Mouse (Mus musculus): Measurements from ENCODE around the gene Cdc25b. TPM values are rescaled to one million over a fixed set of nuclear protein-coding genes. Genes with fewer than 3 reads are reported as not detected.

The Cdc25b gene
- polyA plus RNA-seq, 1 experiment from 2014 or later = 51.8 TPM

DNA sequence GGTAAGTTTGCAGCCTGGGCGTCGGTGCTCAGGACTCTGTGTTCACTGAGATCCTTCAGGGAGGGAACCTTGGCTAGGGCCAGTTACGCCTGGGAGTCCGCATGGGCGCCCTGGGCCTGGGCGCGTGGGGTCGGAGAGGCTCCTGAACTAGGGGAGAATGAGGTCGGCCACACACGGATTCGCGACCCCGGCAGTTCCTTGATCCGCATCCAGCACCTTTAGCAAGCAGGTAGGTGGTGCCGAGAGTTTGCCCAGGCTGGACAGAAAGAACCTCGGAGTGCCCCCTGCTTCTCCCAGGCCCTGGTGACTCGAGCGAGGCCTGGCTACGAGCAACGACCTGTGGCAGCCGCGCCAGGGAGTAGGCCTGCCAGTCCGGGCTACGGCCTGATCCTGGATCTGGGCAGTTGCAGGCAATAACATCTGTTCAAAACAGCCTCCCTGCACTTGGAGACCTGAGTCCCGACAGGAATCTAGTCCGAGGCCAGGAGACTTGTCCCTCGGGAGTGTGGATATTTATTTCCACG lies 47.4 kb downstream of the Cdc25b start:
- WGBS = 13% methylated on average over 28 of the region's 28 CpGs

DNA sequence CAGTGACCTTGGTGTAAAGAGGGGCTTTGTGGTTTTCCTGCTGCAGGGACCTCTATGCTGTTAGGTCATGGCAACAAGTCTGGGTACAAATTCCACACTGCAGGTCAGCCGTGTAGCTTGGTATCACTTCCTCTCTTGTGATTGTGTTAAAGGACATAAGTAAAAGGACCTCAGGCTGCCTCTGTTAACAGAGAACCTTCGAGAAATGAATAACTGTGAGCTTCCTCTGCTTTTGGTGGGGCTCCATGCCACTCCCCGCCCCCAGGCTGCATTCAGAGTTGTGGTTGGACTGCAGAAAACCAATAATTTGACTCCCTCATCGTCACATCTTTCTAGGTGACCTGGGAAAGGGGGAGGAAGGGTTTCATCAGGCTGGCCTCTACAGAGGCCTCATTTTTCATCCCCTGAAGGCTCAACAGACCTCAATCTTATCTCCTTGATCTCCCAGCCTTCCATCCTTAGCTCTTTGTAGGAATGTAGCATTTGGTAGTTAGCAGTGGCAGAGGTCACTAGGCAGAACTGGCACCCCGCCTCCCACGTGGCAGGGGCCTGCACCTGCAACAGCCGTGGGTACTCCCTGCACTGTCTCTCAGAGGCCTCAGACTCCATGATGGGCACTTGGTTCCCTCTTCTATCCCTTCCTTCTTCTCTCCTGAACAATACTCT lies 48.4 kb downstream of the Cdc25b start:
- Histone ChIP-seq H3K4me1 (replicated peaks; ENCODE audit: control insufficient read depth, insufficient read depth, low read length) (peaks cover 18% of the 10 kb centered on the region), H3K27me3 (replicated peaks; ENCODE audit: control insufficient read depth, insufficient read depth, low read length) (no peaks in the 10 kb centered on the region), H3K4me3 (ENCODE audit: low read depth, low read length) (peak overlapping the region; percentile 67; the same call in 1 of the 2 replicates), H3K9me3 (ENCODE audit: control insufficient read depth, low read length) (no peaks in the 10 kb centered on the region), H3K9ac (ENCODE audit: low read length) (peak overlapping the region; percentile 69; the same call in 1 of the 2 replicates), H3K4me2 (ENCODE audit: low read length) (peak overlapping the region; percentile 97), H3K36me3 (ENCODE audit: control insufficient read depth, insufficient read depth, low read length) (peaks cover 16% of the 10 kb centered on the region), H3K27ac (ENCODE audit: low read depth) (no peak overlapping the region)
- DNase-seq (ENCODE audit: low spot score) = no peak
- 71% methylated on average over 7 of the region's 7 CpGs for WGBS
- ATAC-seq (replicated peaks; ENCODE audit: low FRiP score, low TSS enrichment, low read depth) = no peak

More for the DNA sequence above, 47.4 kb downstream of the Cdc25b start:
- peaks cover 18% of the 10 kb centered on the region for H3K4me1 ChIP-seq (replicated peaks; ENCODE audit: control insufficient read depth, insufficient read depth, low read length)
- no peaks in the 10 kb centered on the region for H3K9me3 ChIP-seq (ENCODE audit: control insufficient read depth, low read length)
- H3K4me2 ChIP-seq (ENCODE audit: low read length) = peak overlapping the region; percentile 97
- peak overlapping the region; percentile 69 for H3K9ac ChIP-seq (ENCODE audit: low read length)
- peak overlapping the region; percentile 67 for H3K4me3 ChIP-seq (ENCODE audit: low read depth, low read length)
- peaks cover 7% of the 10 kb centered on the region for H3K36me3 ChIP-seq (ENCODE audit: control insufficient read depth, insufficient read depth, low read length)
- ATAC-seq (replicated peaks; ENCODE audit: low FRiP score, low TSS enrichment, low read depth) (peak; percentile 48; the same call in 1 of the 2 replicates), DNase-seq (ENCODE audit: low spot score) (no peak)
- peak overlapping the region; percentile 16; the same call in 1 of the 2 replicates for H3K27ac ChIP-seq (ENCODE audit: low read depth)
- H3K27me3 ChIP-seq (replicated peaks; ENCODE audit: control insufficient read depth, insufficient read depth, low read length) = no peaks in the 10 kb centered on the region

DNA sequence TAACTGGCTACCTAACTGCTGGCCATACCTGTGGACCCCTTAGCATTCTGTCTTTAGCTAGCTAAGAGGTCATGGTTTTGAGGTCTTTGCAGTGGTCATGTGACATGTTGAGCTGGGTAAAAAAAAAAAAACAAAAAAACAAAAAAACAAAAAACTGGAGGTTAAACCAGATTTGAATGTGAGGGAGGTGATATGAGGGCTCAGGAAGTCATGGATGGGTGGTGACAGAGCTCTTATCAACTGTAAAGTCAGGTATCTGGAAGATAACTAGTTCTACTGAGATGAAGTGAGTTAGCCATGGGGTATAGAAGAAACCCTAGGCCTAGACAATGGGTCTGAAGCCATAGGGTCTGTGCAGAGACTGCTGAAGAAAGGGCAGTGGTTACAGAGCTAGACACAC lies 55.4 kb downstream of the Cdc25b start:
- no peaks in the 10 kb centered on the region for H3K4me1 ChIP-seq (replicated peaks; ENCODE audit: control insufficient read depth, insufficient read depth, low read length)
- no peak for ATAC-seq (replicated peaks; ENCODE audit: low FRiP score, low TSS enrichment, low read depth)
- no peaks in the 10 kb centered on the region for H3K27me3 ChIP-seq (replicated peaks; ENCODE audit: control insufficient read depth, insufficient read depth, low read length)
- H3K4me2 ChIP-seq (ENCODE audit: low read length) = no peak overlapping the region
- no peak for DNase-seq (ENCODE audit: low spot score)
- no peak overlapping the region for H3K27ac ChIP-seq (ENCODE audit: low read depth)
- H3K9ac ChIP-seq (ENCODE audit: low read length) = no peak overlapping the region
- no peaks in the 10 kb centered on the region for H3K9me3 ChIP-seq (ENCODE audit: control insufficient read depth, low read length)
- H3K4me3 ChIP-seq (ENCODE audit: low read depth, low read length) = no peak overlapping the region
- peaks cover 81% of the 10 kb centered on the region for H3K36me3 ChIP-seq (ENCODE audit: control insufficient read depth, insufficient read depth, low read length)

- Histone ChIP-seq H3K27ac (ENCODE audit: low read depth) (no peak overlapping the region), H3K4me2 (ENCODE audit: low read length) (no peak overlapping the region), H3K4me3 (ENCODE audit: low read depth, low read length) (no peak overlapping the region), H3K9ac (ENCODE audit: low read length) (no peak overlapping the region), H3K36me3 (ENCODE audit: control insufficient read depth, insufficient read depth, low read length) (peaks cover 89% of the 10 kb centered on the region), H3K27me3 (replicated peaks; ENCODE audit: control insufficient read depth, insufficient read depth, low read length) (no peaks in the 10 kb centered on the region), H3K9me3 (ENCODE audit: control insufficient read depth, low read length) (no peaks in the 10 kb centered on the region), H3K4me1 (replicated peaks; ENCODE audit: control insufficient read depth, insufficient read depth, low read length) (no peaks in the 10 kb centered on the region)
- WGBS = 78% methylated on average over 7 of the region's 7 CpGs
- no peak for DNase-seq (ENCODE audit: low spot score)
- no peak for ATAC-seq (replicated peaks; ENCODE audit: low FRiP score, low TSS enrichment, low read depth)
These were observed 56.2 kb downstream of the Cdc25b start for GRCm38 (mm10) chr2:131242929-131243328.

Other genes starting within 250 kb of the Cdc25b start
- 13.7 and 15.8 TPM in 2 replicates for gene Gfra4, start 143.9 kb upstream of the Cdc25b start, polyA plus RNA-seq (2014; fragmentation: Nextera tagmentation; extraction: Ambion mirVana)
- gene Adam33, start 123.1 kb upstream of the Cdc25b start, polyA plus RNA-seq (2014; fragmentation: Nextera tagmentation; extraction: Ambion mirVana) = 1.8 and 1.9 TPM in 2 replicates
- gene Siglec1, start 100.2 kb upstream of the Cdc25b start, polyA plus RNA-seq (2014; fragmentation: Nextera tagmentation; extraction: Ambion mirVana) = 0.30 and 0.41 TPM in 2 replicates
- 5.4 and 6.8 TPM in 2 replicates for gene Hspa12b, start 59.7 kb upstream of the Cdc25b start, polyA plus RNA-seq (2014; fragmentation: Nextera tagmentation; extraction: Ambion mirVana)
- not detected in 2 replicates for gene Gm11037, start 53.5 kb upstream of the Cdc25b start, polyA plus RNA-seq (2014; fragmentation: Nextera tagmentation; extraction: Ambion mirVana)
- gene 1700037H04Rik, start 26.9 kb upstream of the Cdc25b start, polyA plus RNA-seq (2014; fragmentation: Nextera tagmentation; extraction: Ambion mirVana) = 91.4 and 93.1 TPM in 2 replicates
- 8.8 and 9.5 TPM in 2 replicates for gene Cenpb, start 6.9 kb upstream of the Cdc25b start, polyA plus RNA-seq (2014; fragmentation: Nextera tagmentation; extraction: Ambion mirVana)
- 5.8 and 6.4 TPM in 2 replicates for gene Spef1, start 333 bp downstream of the Cdc25b start, polyA plus RNA-seq (2014; fragmentation: Nextera tagmentation; extraction: Ambion mirVana)
- 23.4 and 23.8 TPM in 2 replicates for gene Ap5s1, start 20.1 kb downstream of the Cdc25b start, polyA plus RNA-seq (2014; fragmentation: Nextera tagmentation; extraction: Ambion mirVana)
- gene Mavs, start 47.1 kb downstream of the Cdc25b start, polyA plus RNA-seq (2014; fragmentation: Nextera tagmentation; extraction: Ambion mirVana) = 19.1 and 19.8 TPM in 2 replicates
- 35.9 and 37.6 TPM in 2 replicates for gene Pank2, start 75.5 kb downstream of the Cdc25b start, polyA plus RNA-seq (2014; fragmentation: Nextera tagmentation; extraction: Ambion mirVana)
- 2.7 and 3.0 TPM in 2 replicates for gene Rnf24, start 165.9 kb downstream of the Cdc25b start, polyA plus RNA-seq (2014; fragmentation: Nextera tagmentation; extraction: Ambion mirVana)

Measured in intestine, embryonic 14.5 days (tissue).